18 mouse cellular contexts compared by ENCODE assay signal in genomic region chr10:76542636-76543375, GRCm38 (mm10). TPM values are rescaled to one million over a fixed set of nuclear protein-coding genes. Genes with fewer than 3 reads are reported as not detected.
DNase-seq lines count a peak whose midpoint lies in the region; ATAC-seq lines count a peak whose summit lies in the region.
"Had no signal": no experiment of that assay in that cellular context is flagged by ENCODE, and none has a peak within 500 bp of the region (broad histone marks: within the 10 kb centered on the region; RNA-seq: fewer than 3 reads in every experiment).

No protein-coding gene starts in this region.

- no peak overlapping the region for H3K4me3 ChIP-seq in hindbrain, embryonic 11.5 days (ENCODE audit: low read depth, low read length)
- no peak overlapping the region for H3K4me3 ChIP-seq in forebrain, embryonic 15.5 days
- H3K4me3 ChIP-seq: hindbrain, embryonic 15.5 days; midbrain, embryonic 12.5 days; myocyte had no signal

- H3K4me2 ChIP-seq in hindbrain, embryonic 11.5 days (replicated peaks; ENCODE audit: low read depth, low read length) = no peak overlapping the region
- H3K4me2 ChIP-seq in forebrain, embryonic 15.5 days (replicated peaks) = no peak overlapping the region
- H3K4me2 ChIP-seq: hindbrain, embryonic 15.5 days; lung, embryonic 14.5 days; midbrain, embryonic 12.5 days had no signal

- 91% methylated on average over 10 of the region's 10 CpGs for WGBS in hindbrain, embryonic 11.5 days
- WGBS in forebrain, embryonic 15.5 days = 93% methylated on average over 10 of the region's 10 CpGs

- H3K27me3 ChIP-seq in hindbrain, embryonic 11.5 days (ENCODE audit: control insufficient read depth, insufficient read depth, low read length) = no peaks in the 10 kb centered on the region
- no peaks in the 10 kb centered on the region for H3K27me3 ChIP-seq in forebrain, embryonic 15.5 days
- H3K27me3 ChIP-seq: hindbrain, embryonic 15.5 days; midbrain, embryonic 12.5 days had no signal

- ATAC-seq in CD4-positive, CD25-positive, alpha-beta regulatory T cell, adult 4 months = peak; percentile 77
- peak; percentile 66 for ATAC-seq in common myeloid progenitor, adult 5-6 weeks (replicated peaks; ENCODE audit: low read depth, poor library complexity, severe bottlenecking)
- 0 out of 2 replicates have a peak, but pooled peaks have one; percentile 8 for ATAC-seq in megakaryocyte-erythroid progenitor cell, adult 5-6 weeks (replicated peaks; ENCODE audit: low FRiP score, low TSS enrichment, poor library complexity, severe bottlenecking)
- no peak for ATAC-seq in hindbrain, embryonic 11.5 days (ENCODE audit: low FRiP score)
- ATAC-seq in forebrain, embryonic 15.5 days (replicated peaks) = no peak

- peak; percentile 26 to 35 for DNase-seq in thymus, postnatal 36 days
- no peak for DNase-seq in hindbrain, embryonic 11.5 days (ENCODE audit: low spot score)
- DNase-seq in left cerebral cortex, postnatal 10 days (ENCODE audit: extremely low spot score in 1 of 2, low spot score in 2 of 2) = no peak
- DNase-seq: cerebellum, adult 2 months; lung, embryonic 14.5 days had no signal

- no peak overlapping the region for H3K9ac ChIP-seq in hindbrain, embryonic 11.5 days (ENCODE audit: low read depth, low read length)
- H3K9ac ChIP-seq in forebrain, embryonic 15.5 days (replicated peaks) = no peak overlapping the region
- H3K9ac ChIP-seq: hindbrain, embryonic 15.5 days; lung, embryonic 14.5 days; midbrain, embryonic 12.5 days had no signal

- intact Hi-C loops in left cerebral cortex, postnatal 10 days (cut with DNase I) = no loop called here

- H3K9me3 ChIP-seq in hindbrain, embryonic 11.5 days (ENCODE audit: control insufficient read depth, low read length) = no peaks in the 10 kb centered on the region
- H3K9me3 ChIP-seq in forebrain, embryonic 15.5 days = no peaks in the 10 kb centered on the region
- H3K9me3 ChIP-seq: G1E; hindbrain, embryonic 15.5 days; midbrain, embryonic 12.5 days had no signal

- H3K4me1 ChIP-seq in hindbrain, embryonic 11.5 days (replicated peaks; ENCODE audit: control insufficient read depth, insufficient read depth, low read length) = no peaks in the 10 kb centered on the region
- no peaks in the 10 kb centered on the region for H3K4me1 ChIP-seq in forebrain, embryonic 15.5 days
- H3K4me1 ChIP-seq: hindbrain, embryonic 15.5 days; midbrain, embryonic 12.5 days had no signal

- peaks cover 29% of the 10 kb centered on the region for H3K36me3 ChIP-seq in hindbrain, embryonic 11.5 days (ENCODE audit: control insufficient read depth, insufficient read depth, low read length)
- H3K36me3 ChIP-seq in forebrain, embryonic 15.5 days = peaks cover 96% of the 10 kb centered on the region

- H3K27ac ChIP-seq in hindbrain, embryonic 11.5 days (ENCODE audit: low read depth, low read length) = no peak overlapping the region
- no peak overlapping the region for H3K27ac ChIP-seq in forebrain, embryonic 15.5 days (replicated peaks)
- H3K27ac ChIP-seq: hindbrain, embryonic 15.5 days; midbrain, embryonic 12.5 days; stomach, postnatal 0 days had no signal

RNA-seq across cellular contexts. Expression of gene Lss, which starts 11.4 kb away (rescaled TPM):
- 10 to 100 TPM; 13.8 to 15.3 TPM for polyA plus RNA-seq in CD4-positive, CD25-positive, alpha-beta regulatory T cell, adult 4 months (2017; shearing (Covaris generic))
- 4.2 and 5.1 TPM in 2 replicates for total RNA-seq in common myeloid progenitor, adult 5-6 weeks (2017)
- 7.5 and 11.4 TPM in 2 replicates for total RNA-seq in megakaryocyte-erythroid progenitor cell, adult 5-6 weeks (2014; fragmentation: Nextera tagmentation)
- total RNA-seq in megakaryocyte-erythroid progenitor cell, adult 5-6 weeks (2017) = 9.9 and 15.6 TPM in 2 replicates
- 45.1 and 56.4 TPM in 2 replicates for polyA plus RNA-seq in hindbrain, embryonic 11.5 days (2014; fragmentation: Nextera tagmentation; extraction: Ambion mirVana)
- total RNA-seq in left cerebral cortex, postnatal 10 days (2021) = 10 to 100 TPM; 70.9 to 71.3 TPM
- polyA plus RNA-seq in forebrain, embryonic 15.5 days (2015; fragmentation: Nextera tagmentation; extraction: Ambion mirVana) = 37.5 and 44.7 TPM in 2 replicates

RNA-seq across cellular contexts. Expression of gene Spatc1l, which starts 19.3 kb away (rescaled TPM):
- polyA plus RNA-seq in CD4-positive, CD25-positive, alpha-beta regulatory T cell, adult 4 months (2017; shearing (Covaris generic)) = not detected
- total RNA-seq in common myeloid progenitor, adult 5-6 weeks (2017) = not detected in 2 replicates
- not detected in 2 replicates for total RNA-seq in megakaryocyte-erythroid progenitor cell, adult 5-6 weeks (2014; fragmentation: Nextera tagmentation)
- total RNA-seq in megakaryocyte-erythroid progenitor cell, adult 5-6 weeks (2017) = not detected in 2 replicates
- 0.22 TPM in 1 of 2 replicates, not detected in the other for polyA plus RNA-seq in hindbrain, embryonic 11.5 days (2014; fragmentation: Nextera tagmentation; extraction: Ambion mirVana)
- not detected for total RNA-seq in left cerebral cortex, postnatal 10 days (2021)
- not detected in 2 replicates for polyA plus RNA-seq in forebrain, embryonic 15.5 days (2015; fragmentation: Nextera tagmentation; extraction: Ambion mirVana)
- total RNA-seq: gastrocnemius, postnatal 4 days; layer of hippocampus, adult 8-10 months; liver, adult 2 months had no signal
- polyA plus RNA-seq: G1E; kidney, embryonic 14.5 days; lung, embryonic 14.5 days; myocyte; stomach, postnatal 0 days had no signal

RNA-seq across cellular contexts. Expression of gene Ftcd, which starts 32.6 kb away (rescaled TPM):
- not detected for polyA plus RNA-seq in CD4-positive, CD25-positive, alpha-beta regulatory T cell, adult 4 months (2017; shearing (Covaris generic))
- total RNA-seq in common myeloid progenitor, adult 5-6 weeks (2017) = not detected in 2 replicates
- total RNA-seq in megakaryocyte-erythroid progenitor cell, adult 5-6 weeks (2014; fragmentation: Nextera tagmentation) = not detected in 2 replicates
- total RNA-seq in megakaryocyte-erythroid progenitor cell, adult 5-6 weeks (2017) = not detected in 2 replicates
- polyA plus RNA-seq in hindbrain, embryonic 11.5 days (2014; fragmentation: Nextera tagmentation; extraction: Ambion mirVana) = not detected in 2 replicates
- total RNA-seq in left cerebral cortex, postnatal 10 days (2021) = not detected
- 0.08 TPM in 1 of 2 replicates, not detected in the other for polyA plus RNA-seq in forebrain, embryonic 15.5 days (2015; fragmentation: Nextera tagmentation; extraction: Ambion mirVana)
- polyA plus RNA-seq: cerebellum, adult 2 months; G1E; hindbrain, embryonic 15.5 days; lung, embryonic 14.5 days; midbrain, embryonic 12.5 days; myocyte had no signal

Comparison
In these comparisons a context has a peak if more than half of its experiments do, and no peak if none do; other contexts are left out.
1. ATAC-seq: peak in CD4-positive, CD25-positive, alpha-beta regulatory T cell, adult 4 months (single experiment), common myeloid progenitor, adult 5-6 weeks (single experiment) and megakaryocyte-erythroid progenitor cell, adult 5-6 weeks (single experiment); none in hindbrain, embryonic 11.5 days (single experiment) and forebrain, embryonic 15.5 days (single experiment).
2. DNase-seq: peak in thymus, postnatal 36 days (2 of 2); none in hindbrain, embryonic 11.5 days (single experiment) and left cerebral cortex, postnatal 10 days (0 of 2).
3. RNA of gene Lss, which starts 11.4 kb away (total RNA-seq): 70.9 to 71.3 TPM in left cerebral cortex, postnatal 10 days; 7.5 to 15.6 TPM in megakaryocyte-erythroid progenitor cell, adult 5-6 weeks and 4.2 to 5.1 TPM in common myeloid progenitor, adult 5-6 weeks; every median in the first group is over 4 times any median in the second.